Mouse (Mus musculus) thymus, adult 2 months (tissue): Measurements from ENCODE around the gene Slc9a5. TPM values are rescaled to one million over a fixed set of nuclear protein-coding genes. Genes with fewer than 3 reads are reported as not detected.

Experiments used
- DNase-seq: peaks from one replicate; pipeline ENCODE4 v3.0.0; 2021
- H3K27ac ChIP-seq: fragments of 200-500 bp; 2 replicates; pipeline ENCODE4 v1.5.1; 2012; ENCODE audit warnings: low read length, control low read depth; ENCODE audit not compliant: control insufficient read depth, insufficient read depth
- H3K27me3 ChIP-seq: fragments of 200-500 bp; 2 replicates; pipeline ENCODE4 v1.6.1; 2012; ENCODE audit warnings: mild to moderate bottlenecking, low read length, moderate library complexity, mixed read lengths; ENCODE audit not compliant: control insufficient read depth, insufficient read depth
- H3K36me3 ChIP-seq: fragments of 200-500 bp; 2 replicates; pipeline ENCODE4 v1.6.1; 2012; ENCODE audit warnings: mild to moderate bottlenecking, low read length, moderate library complexity; ENCODE audit not compliant: control insufficient read depth, insufficient read depth
- H3K4me1 ChIP-seq: fragments of 200-500 bp; replicated peaks from 2 replicates; pipeline ENCODE4 v1.6.1; 2012; ENCODE audit warnings: low read length; ENCODE audit not compliant: control insufficient read depth, insufficient read depth
- H3K4me3 ChIP-seq: fragments of 200-500 bp; 2 replicates; pipeline ENCODE4 v1.5.1; 2012; ENCODE audit warnings: mild to moderate bottlenecking, low read length, control low read depth, moderate library complexity; ENCODE audit not compliant: control insufficient read depth, insufficient read depth
- CTCF ChIP-seq: fragments of 200-500 bp; IDR thresholded peaks from 2 replicates; pipeline ENCODE4 v1.5.1; 2012; ENCODE audit warnings: mild to moderate bottlenecking, control low read depth, low read length, moderate library complexity, borderline replicate concordance; ENCODE audit not compliant: control insufficient read depth, poor library complexity, insufficient read depth; ENCODE audit errors: extremely low read depth
- POLR2A ChIP-seq: fragments of 200-500 bp; IDR thresholded peaks from 2 replicates; pipeline ENCODE4 v1.6.1; 2012; ENCODE audit warnings: mild to moderate bottlenecking, low read length, control low read depth, moderate library complexity; ENCODE audit not compliant: control insufficient read depth, poor library complexity, insufficient read depth; ENCODE audit errors: extremely low read depth
- WGBS: fragments of 180-500 bp; shearing (Covaris S2); methylation state at CpG from one replicate; pipeline ENCODE4 v1.1.7; 2018; 5-methylcytosine and 5-hydroxymethylcytosine counted together
- polyA plus RNA-seq: library from polyadenylated mRNA; depleted of rRNA; stranded (reverse); fragments of >200 nt; gene quantifications from 2 replicates; pipeline ENCODE4 v1.2.3, GENCODE M21; 2012; rRNA removed

Gene Slc9a5
- 12.7 and 14.7 TPM in 2 replicates for polyA plus RNA-seq

- no peak within 1 kb of the TSS for H3K27ac ChIP-seq
- H3K27me3 ChIP-seq: no peaks in the 10 kb centered on the region; the same call in 1 of the 2 replicates
- under 1% methylated on average over 34 of the region's 34 CpGs for WGBS
- H3K4me1 ChIP-seq: peaks cover 26% of the 10 kb centered on the region
- peak within 1 kb of the TSS; percentile 61 for H3K4me3 ChIP-seq
- peak; percentile 19; the same call in 1 of the 2 replicates for TF ChIP-seq CTCF
- TF ChIP-seq POLR2A: no peak
- H3K36me3 ChIP-seq: no peaks in the 10 kb centered on the region
- DNase-seq: peak; percentile 65
Observed at GRCm38 (mm10) chr8:105348450-105349095, at the start of gene Slc9a5. TSS of gene Slc9a5 (plus strand) at chr8:105348843.

GRCm38 (mm10) chr8:105299962-105300361, 48.7 kb upstream of the Slc9a5 start:
- H3K36me3 ChIP-seq: peaks cover 41% of the 10 kb centered on the region
- peaks cover 49% of the 10 kb centered on the region for H3K4me1 ChIP-seq
- no peak for DNase-seq
- H3K4me3 ChIP-seq: no peak overlapping the region
- 99% methylated on average over 8 of the region's 8 CpGs for WGBS
- no peak overlapping the region for H3K27ac ChIP-seq
- TF ChIP-seq CTCF (no peak), POLR2A (no peak)
- H3K27me3 ChIP-seq: no peaks in the 10 kb centered on the region

GRCm38 (mm10) chr8:105303396-105303795, 45.2 kb upstream of the Slc9a5 start:
- Histone ChIP-seq H3K27me3 (no peaks in the 10 kb centered on the region), H3K36me3 (peaks cover 41% of the 10 kb centered on the region), H3K4me1 (peaks cover 57% of the 10 kb centered on the region), H3K27ac (no peak overlapping the region), H3K4me3 (no peak overlapping the region)
- TF ChIP-seq CTCF (no peak), POLR2A (no peak)
- WGBS: 73% methylated on average over 8 of the region's 8 CpGs
- DNase-seq: no peak

GRCm38 (mm10) chr8:105303874-105304273, 44.8 kb upstream of the Slc9a5 start:
- DNase-seq: no peak

GRCm38 (mm10) chr8:105304325-105305210, 44.1 kb upstream of the Slc9a5 start:
- Histone ChIP-seq H3K27me3 (no peaks in the 10 kb centered on the region), H3K27ac (peak overlapping the region; percentile 42), H3K4me1 (peaks cover 51% of the 10 kb centered on the region), H3K4me3 (no peak overlapping the region), H3K36me3 (peaks cover 39% of the 10 kb centered on the region)
- no peak for TF ChIP-seq POLR2A
- TF ChIP-seq CTCF: no peak
- DNase-seq: no peak
- WGBS: 29% methylated on average over 9 of the region's 9 CpGs

More at GRCm38 (mm10) chr8:105303874-105304273, 44.8 kb upstream of the Slc9a5 start:
- Histone ChIP-seq H3K4me1 (peaks cover 52% of the 10 kb centered on the region), H3K36me3 (peaks cover 41% of the 10 kb centered on the region), H3K4me3 (no peak overlapping the region), H3K27me3 (no peaks in the 10 kb centered on the region), H3K27ac (peak overlapping the region; percentile 42)
- WGBS: 74% methylated on average over 9 of the region's 9 CpGs
- TF ChIP-seq CTCF: no peak
- TF ChIP-seq POLR2A: no peak
